Mouse (Mus musculus): Measurements from ENCODE around the gene Agbl1.
"Not testable (repeated sequence)": the region's sequence is repeated elsewhere in the genome, so short reads cannot be mapped to it uniquely, and the experiment has no call there.

Gene Agbl1

GRCm38 (mm10) chr7:76562506-76562905 lies 332.8 kb downstream of the Agbl1 start:
- no peak for DNase-seq (ENCODE audit: low read depth, low spot score)

DNA sequence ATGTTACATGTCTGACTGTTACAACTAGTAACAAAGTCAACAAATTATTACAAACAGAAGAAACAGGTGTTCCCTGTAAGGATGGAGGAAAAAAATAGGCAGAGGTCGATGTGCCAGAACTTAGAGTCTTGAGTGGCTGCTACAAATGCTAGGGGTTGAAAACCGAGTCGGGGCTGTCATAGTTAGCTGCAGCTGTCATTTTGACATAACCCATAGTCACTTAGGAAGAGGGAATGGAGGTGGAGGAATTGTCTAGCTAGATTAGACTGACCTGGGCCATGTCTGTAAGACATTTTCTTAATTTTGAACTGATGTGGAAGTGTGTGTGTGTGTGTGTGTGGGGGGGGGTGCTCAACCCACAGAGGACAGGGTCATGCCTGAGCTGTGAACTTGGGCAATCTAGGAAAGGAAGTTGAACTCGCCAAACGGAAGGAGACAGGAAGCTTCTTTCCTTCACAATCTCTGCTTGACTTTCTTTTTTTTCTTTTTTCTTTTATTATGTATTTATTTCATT lies 364.9 kb downstream of the Agbl1 start:
- no peak for DNase-seq (ENCODE audit: low read depth, low spot score)

- no peak for DNase-seq (ENCODE audit: low read depth, low spot score)
Observed at GRCm38 (mm10) chr7:76597812-76598211, 368.1 kb downstream of the Agbl1 start.

GRCm38 (mm10) chr7:76600050-76600690 lies 370.5 kb downstream of the Agbl1 start:
- DNase-seq (ENCODE audit: low read depth, low spot score): no peak

DNA sequence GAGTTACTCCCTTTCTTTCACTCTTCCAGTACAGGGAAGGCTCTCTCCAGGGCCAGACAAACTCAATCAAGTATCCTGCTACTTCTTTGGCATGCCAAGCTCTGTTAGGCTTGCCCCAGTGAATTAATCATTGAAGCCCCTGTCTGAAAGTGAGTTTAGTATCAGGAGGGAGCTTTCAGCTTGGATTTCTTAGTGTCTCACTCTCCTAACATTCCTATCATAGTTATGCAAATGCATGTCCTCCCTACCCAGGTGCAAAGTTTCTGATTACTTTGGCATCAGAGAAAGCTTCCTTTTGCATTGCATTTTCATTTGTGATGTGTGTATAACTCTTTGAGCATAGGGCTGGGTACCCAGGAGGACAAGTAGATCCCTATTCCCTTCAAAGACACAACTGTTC lies 399.8 kb downstream of the Agbl1 start:
- no peak for DNase-seq (ENCODE audit: low read depth, low spot score)

GRCm38 (mm10) chr7:76650984-76651383 lies 421.3 kb downstream of the Agbl1 start:
- DNase-seq (ENCODE audit: low read depth, low spot score): no peak

GRCm38 (mm10) chr7:76661072-76661471 lies 431.4 kb downstream of the Agbl1 start:
- DNase-seq (ENCODE audit: low read depth, low spot score): no peak

DNA sequence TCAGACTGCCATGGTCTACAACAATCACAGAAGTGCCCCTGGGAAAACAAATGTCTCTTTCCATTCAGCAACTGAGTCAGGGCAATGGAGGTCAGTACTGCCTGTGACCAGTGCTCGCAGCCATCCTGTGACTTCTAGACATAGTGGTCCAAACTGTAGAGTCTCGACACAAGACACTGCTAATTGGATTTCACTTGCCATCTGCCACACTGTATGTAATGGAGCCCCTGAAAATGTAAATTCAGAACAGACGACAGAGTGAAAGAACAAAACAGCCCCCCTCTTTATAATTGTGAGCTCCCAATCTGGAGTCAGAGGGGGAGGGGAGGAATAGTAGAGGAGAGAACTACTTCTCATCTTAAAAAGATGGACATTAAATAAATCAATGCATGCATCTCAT lies 445.2 kb downstream of the Agbl1 start:
- DNase-seq (ENCODE audit: low read depth, low spot score): no peak

DNA sequence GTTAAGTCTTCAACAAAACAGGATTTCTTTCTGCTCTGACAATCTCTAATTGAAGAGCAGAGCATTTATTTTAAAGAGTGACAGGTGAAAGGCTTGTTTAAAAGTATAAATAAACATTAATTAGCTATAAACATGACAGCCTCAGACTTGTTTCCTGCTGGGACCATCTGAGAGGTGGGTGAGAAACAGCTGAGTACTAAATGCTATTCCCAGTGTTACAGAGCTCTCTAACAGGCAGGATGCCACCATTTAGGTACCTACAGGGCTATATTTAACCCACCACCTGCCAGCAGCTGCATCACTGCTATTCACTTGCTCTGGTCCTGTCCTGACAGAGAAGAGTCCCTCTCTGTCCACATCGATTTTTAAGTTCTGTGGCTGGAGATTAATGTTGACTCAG lies 471.5 kb downstream of the Agbl1 start:
- no peak for DNase-seq (ENCODE audit: low read depth, low spot score)

DNA sequence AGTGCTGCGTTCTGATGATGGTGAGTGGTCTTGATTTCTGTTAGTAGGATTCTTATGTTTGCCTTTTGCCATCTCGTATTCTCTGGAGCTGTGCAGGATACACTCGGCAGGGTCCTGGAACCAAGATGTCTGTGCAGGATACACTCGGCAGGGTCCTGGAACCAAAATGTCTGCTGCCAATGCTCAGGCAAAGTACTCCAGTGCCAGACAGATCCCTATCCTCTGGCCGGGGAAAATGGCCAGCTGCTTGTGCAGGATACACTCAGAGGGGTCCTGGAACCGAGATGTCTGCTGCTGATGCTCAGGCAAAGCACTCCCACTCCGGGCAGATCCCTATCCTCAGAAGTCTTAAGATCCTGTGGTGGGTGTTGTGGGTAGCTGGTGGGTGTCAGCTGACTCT lies 502.5 kb downstream of the Agbl1 start:
- DNase-seq (ENCODE audit: low read depth, low spot score): not testable (repeated sequence)

- peak; percentile 83 for DNase-seq (ENCODE audit: low read depth, low spot score)
Observed at GRCm38 (mm10) chr7:76777237-76777855, 547.7 kb downstream of the Agbl1 start.

DNA sequence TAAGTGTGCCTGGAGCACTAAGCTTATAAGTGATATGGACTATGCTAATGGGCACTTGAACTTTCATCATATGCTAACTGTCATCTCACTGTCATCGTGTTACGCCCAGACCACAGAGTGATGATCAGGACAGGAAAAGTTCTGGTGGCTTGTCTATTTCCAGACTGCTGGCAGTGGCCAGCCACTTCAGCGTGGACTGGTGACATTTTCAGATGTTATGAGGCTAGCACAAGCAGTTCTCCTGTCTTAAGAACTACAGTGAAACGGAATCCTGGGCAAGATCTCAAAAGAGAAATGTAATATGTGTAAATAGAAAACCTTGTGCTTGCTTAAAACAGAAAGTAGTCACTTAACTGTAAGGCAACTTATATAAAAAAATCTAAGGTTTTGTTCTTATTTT lies 550.8 kb downstream of the Agbl1 start:
- DNase-seq (ENCODE audit: low read depth, low spot score): no peak

DNA sequence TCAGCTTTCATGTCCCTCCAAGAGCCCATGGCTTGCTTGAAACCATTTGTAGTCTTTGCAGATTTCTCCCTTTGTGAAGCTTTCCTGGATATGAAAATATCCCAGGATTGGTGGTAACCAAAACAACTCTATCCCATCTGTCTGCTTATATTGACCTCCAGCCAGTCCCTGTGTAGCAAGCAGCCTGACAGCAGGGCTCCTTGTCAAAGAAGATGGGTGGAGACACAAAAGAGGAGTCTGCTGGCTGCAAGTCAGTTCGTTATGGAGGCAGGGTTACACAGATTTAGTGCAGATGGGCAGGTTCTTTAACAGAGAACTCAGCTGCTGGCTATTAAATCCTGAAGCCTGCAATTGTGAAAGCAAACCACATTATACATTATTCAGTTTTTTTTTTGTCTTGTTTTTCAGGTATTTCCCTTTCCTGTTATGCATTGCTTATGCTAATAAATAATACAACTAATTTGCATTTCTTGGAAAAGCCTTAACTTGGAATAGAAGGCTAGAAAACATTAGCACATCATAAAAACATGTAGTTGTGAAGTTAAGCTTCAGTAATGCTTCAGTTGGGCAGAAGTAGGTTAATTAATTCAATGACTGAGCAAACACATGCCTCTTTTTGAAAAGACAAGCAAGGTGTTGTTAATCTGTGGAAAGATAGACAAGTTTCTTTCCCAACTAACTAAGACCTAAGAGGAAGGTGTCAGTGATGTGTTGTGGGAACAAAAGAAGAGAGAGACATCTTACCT lies 559.0 kb downstream of the Agbl1 start:
- no peak for DNase-seq (ENCODE audit: low read depth, low spot score)

- DNase-seq (ENCODE audit: low read depth, low spot score): no peak
Observed at GRCm38 (mm10) chr7:76790041-76790440, 560.4 kb downstream of the Agbl1 start.

GRCm38 (mm10) chr7:76791247-76791646 lies 561.6 kb downstream of the Agbl1 start:
- no peak for DNase-seq (ENCODE audit: low read depth, low spot score)

- DNase-seq (ENCODE audit: low read depth, low spot score): no peak
Observed at GRCm38 (mm10) chr7:76810003-76810402, 580.3 kb downstream of the Agbl1 start.

GRCm38 (mm10) chr7:76820571-76820970 lies 590.9 kb downstream of the Agbl1 start:
- DNase-seq (ENCODE audit: low read depth, low spot score): no peak

GRCm38 (mm10) chr7:76842146-76842545 lies 612.5 kb downstream of the Agbl1 start:
- DNase-seq (ENCODE audit: low read depth, low spot score): no peak

DNA sequence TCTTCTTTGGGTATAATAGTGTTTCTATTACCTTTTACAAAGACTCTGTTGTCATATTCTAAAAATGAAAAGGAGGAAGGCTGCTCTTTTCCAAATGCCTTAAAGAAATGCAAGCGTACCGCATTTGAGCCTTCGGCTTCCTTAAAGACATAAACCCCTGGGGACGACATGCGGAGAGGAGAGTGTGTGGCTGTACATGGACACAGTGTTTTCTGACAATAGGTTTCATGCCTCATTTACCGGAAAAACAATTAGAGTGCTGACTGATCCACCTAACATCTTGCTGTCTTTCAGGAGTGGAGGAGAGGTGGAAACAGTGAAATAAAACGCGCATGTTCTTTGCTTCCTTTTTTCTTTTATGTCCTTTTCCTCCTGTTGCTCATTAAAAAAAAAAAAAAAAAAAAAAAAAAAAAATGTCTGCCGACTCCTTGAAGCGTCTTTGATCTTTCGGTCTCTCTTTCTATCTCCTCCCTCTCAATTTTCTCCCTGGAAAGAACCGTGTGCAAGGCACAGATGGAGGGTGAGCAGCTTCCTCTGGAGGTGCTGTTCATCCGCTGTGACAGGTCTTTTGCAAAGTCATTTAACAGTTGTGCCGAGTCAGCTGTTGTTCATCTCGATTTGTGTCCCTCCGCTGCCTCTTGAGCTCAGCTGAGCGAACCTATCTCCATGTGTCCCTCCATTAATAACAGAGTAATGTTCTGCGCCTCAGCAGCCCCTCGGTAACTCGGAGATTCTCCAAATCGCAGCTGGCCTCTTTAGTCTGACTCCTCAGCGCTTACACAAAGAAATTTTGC lies 659.9 kb downstream of the Agbl1 start:
- DNase-seq (ENCODE audit: low read depth, low spot score): peak; percentile 1

DNA sequence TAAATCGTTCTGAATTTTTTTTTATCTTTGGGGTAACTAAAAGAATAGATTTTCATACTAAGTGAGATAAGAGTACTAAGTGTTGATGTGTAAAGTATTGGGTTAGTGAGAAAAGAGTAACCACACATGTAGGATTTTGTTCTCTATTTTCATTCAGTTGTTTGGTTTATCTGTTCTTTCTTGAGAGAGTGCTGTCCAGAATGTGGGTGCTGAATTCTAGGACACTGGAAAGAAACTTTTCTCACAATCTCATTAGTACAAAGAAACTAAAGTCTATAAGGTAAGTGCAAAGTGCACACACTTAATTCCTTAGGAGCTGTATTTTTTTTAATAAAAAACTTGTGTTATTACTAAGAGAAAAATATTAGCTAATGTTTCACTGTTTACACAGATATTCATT lies 674.4 kb downstream of the Agbl1 start:
- DNase-seq (ENCODE audit: low read depth, low spot score): peak; percentile 13

GRCm38 (mm10) chr7:76911672-76912071 lies 682.0 kb downstream of the Agbl1 start:
- no peak for DNase-seq (ENCODE audit: low read depth, low spot score)

GRCm38 (mm10) chr7:76918871-76919270 lies 689.2 kb downstream of the Agbl1 start:
- DNase-seq (ENCODE audit: low read depth, low spot score): no peak
